Mouse (Mus musculus) ES-E14 (cell line): ENCODE measurements at regions not wholly inside any gene's neighbourhood (a gene's known extent, or its start where the extent isn't known, plus 50 kb on each side); places are given as distances from the start of the nearest gene placed in this dataset.

Experiments used
- CHD2 ChIP-seq: IDR thresholded peaks from 2 replicates; pipeline ENCODE4 v1.6.1; 2014; ENCODE audit warnings: mild to moderate bottlenecking, low read depth, low read length, inconsistent platforms
- MAFK ChIP-seq: IDR thresholded peaks from 2 replicates; pipeline ENCODE4 v1.6.1; 2014; ENCODE audit warnings: mild to moderate bottlenecking, low read depth, low read length, inconsistent platforms; ENCODE audit not compliant: insufficient read depth
- ZC3H11A ChIP-seq: IDR thresholded peaks from 2 replicates; pipeline ENCODE4 v1.6.1; 2012; ENCODE audit warnings: low read depth, mild to moderate bottlenecking, inconsistent platforms, low read length, borderline replicate concordance
- ZNF384 ChIP-seq: IDR thresholded peaks from 2 replicates; pipeline ENCODE4 v1.6.1; 2012; ENCODE audit warnings: low read depth, low read length, inconsistent platforms

DNA sequence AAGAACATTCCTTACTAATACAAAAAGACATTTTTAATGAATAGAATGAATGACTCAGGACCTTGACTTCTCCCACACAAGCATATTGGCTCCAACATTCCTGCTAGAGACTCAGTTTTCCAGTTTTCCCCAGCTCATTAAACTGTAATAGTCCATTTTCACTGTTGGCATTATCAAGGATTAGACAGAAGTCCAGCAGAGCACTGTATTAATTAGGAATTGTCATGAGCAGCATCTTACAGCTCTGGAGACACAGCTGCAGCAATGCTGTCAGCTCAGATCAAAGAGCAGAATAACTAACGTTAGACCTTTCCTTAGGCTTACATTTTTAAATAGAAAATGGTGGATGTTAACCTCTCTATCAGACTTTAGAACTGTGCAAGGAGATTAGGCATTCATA is 419.5 kb upstream of the 2610001J05Rik start:
- TF ChIP-seq ZNF384 (no peak), MAFK (no peak), ZC3H11A (no peak), CHD2 (no peak)
